Mouse (Mus musculus) midbrain, embryonic 12.5 days (tissue): ENCODE measurements around the gene Colec11. TPM values are rescaled to one million over a fixed set of nuclear protein-coding genes. Genes with fewer than 3 reads are reported as not detected.

Experiments
- ATAC-seq: fragments of 200-750 bp; cut with Nextera tagmentation; 2 replicates; pipeline ENCODE4 v1.8.0; 2017; ENCODE audit warnings: low read depth, moderate TSS enrichment, moderate library complexity; ENCODE audit not compliant: low FRiP score
- H3K27ac ChIP-seq: fragments of 300-500 bp; sonication (generic); replicated peaks from 2 replicates; pipeline ENCODE4 v1.5.1; 2016; ENCODE audit warnings: mild to moderate bottlenecking
- H3K27me3 ChIP-seq: fragments of 300-500 bp; sonication (generic); 2 replicates; pipeline ENCODE4 v1.6.1; 2016; ENCODE audit warnings: mild to moderate bottlenecking
- H3K36me3 ChIP-seq: fragments of 300-500 bp; sonication (generic); 2 replicates; pipeline ENCODE4 v1.6.1; 2016
- H3K4me1 ChIP-seq: fragments of 300-500 bp; sonication (generic); 2 replicates; pipeline ENCODE4 v1.6.1; 2016
- H3K4me2 ChIP-seq: fragments of 300-500 bp; sonication (generic); replicated peaks from 2 replicates; pipeline ENCODE4 v1.6.1; 2016; ENCODE audit warnings: mild to moderate bottlenecking, moderate library complexity
- H3K4me3 ChIP-seq: fragments of 300-500 bp; sonication (generic); 2 replicates; pipeline ENCODE4 v1.5.1; 2016; ENCODE audit warnings: mild to moderate bottlenecking
- H3K9ac ChIP-seq: fragments of 300-500 bp; sonication (generic); replicated peaks from 2 replicates; pipeline ENCODE4 v1.6.1; 2016; ENCODE audit warnings: mild to moderate bottlenecking, moderate library complexity
- H3K9me3 ChIP-seq: fragments of 300-500 bp; sonication (generic); 2 replicates; pipeline ENCODE4 v1.6.1; 2016; ENCODE audit warnings: mild to moderate bottlenecking
- WGBS: fragments of 180-500 bp; shearing (Covaris S2); methylation state at CpG from one replicate; pipeline ENCODE4 v1.1.7; 2016; 5-methylcytosine and 5-hydroxymethylcytosine counted together
- polyA plus RNA-seq: library from polyadenylated mRNA; unstranded; fragments of >200 nt; fragmentation: Nextera tagmentation; extraction: Ambion mirVana; gene quantifications from 2 replicates; pipeline ENCODE4 v1.2.1, GENCODE M21; 2016

The Colec11 gene
- polyA plus RNA-seq, 1 experiment from 2014 or later: 0.17 TPM

DNA sequence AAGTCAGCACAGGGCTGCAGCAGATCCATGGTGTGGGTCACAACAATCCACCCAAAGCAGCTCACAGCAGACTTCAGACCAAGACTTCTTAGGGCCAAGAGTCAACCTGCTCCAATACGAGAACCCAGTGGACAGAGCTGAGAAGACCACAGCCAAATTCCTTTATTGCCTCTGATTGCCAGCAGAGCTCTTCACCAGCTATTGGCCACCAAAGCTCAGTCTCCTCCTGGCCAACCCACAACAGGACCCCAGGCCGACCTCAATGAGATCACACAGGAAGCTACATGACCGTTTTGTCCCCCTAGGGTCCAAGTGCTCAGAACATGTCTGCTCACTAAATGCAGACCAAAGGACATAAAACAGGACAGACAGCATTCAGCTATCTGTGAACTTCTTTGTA lies 25.1 kb downstream of the Colec11 start:
- 69% methylated on average over 3 of the region's 3 CpGs for WGBS
- Histone ChIP-seq H3K27ac (no peak overlapping the region), H3K36me3 (no peaks in the 10 kb centered on the region), H3K9me3 (no peaks in the 10 kb centered on the region), H3K4me3 (no peak overlapping the region), H3K9ac (no peak overlapping the region), H3K4me2 (no peak overlapping the region), H3K4me1 (peaks cover 6% of the 10 kb centered on the region; the same call in 1 of the 2 replicates), H3K27me3 (no peaks in the 10 kb centered on the region)
- no peak for ATAC-seq

- Histone ChIP-seq H3K36me3 (no peaks in the 10 kb centered on the region), H3K4me1 (peaks cover 6% of the 10 kb centered on the region; the same call in 1 of the 2 replicates), H3K9ac (no peak overlapping the region), H3K27ac (no peak overlapping the region), H3K4me2 (no peak overlapping the region), H3K27me3 (no peaks in the 10 kb centered on the region), H3K4me3 (no peak overlapping the region), H3K9me3 (no peaks in the 10 kb centered on the region)
- no peak for ATAC-seq
- 90% methylated on average over 9 of the region's 9 CpGs for WGBS
These were observed 25.5 kb downstream of the Colec11 start for GRCm38 (mm10) chr12:28597699-28598098.

DNA sequence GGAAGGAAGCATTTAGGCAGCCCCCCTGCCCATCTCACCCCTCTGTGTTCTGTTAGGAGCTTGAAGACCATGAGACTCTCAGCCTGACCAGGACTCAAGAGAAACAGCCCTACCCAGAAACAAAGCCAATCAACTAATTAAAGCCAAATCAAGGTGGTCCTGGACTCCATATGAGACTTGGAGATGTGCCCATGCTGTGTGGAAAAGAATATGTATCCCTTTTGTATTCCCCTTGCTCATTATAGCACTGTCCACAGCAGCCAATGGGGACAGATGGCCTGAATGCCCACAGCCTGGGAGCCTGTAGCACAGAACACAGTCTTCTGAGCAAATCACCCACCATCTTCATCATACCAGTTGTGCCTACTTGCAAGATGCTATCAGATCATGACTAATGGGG lies 26.3 kb downstream of the Colec11 start:
- H3K27ac ChIP-seq: no peak overlapping the region
- no peak overlapping the region for H3K9ac ChIP-seq
- no peak for ATAC-seq
- H3K4me2 ChIP-seq: no peak overlapping the region
- H3K36me3 ChIP-seq: no peaks in the 10 kb centered on the region
- no peaks in the 10 kb centered on the region for H3K9me3 ChIP-seq
- no peaks in the 10 kb centered on the region for H3K4me1 ChIP-seq
- no peak overlapping the region for H3K4me3 ChIP-seq
- H3K27me3 ChIP-seq: no peaks in the 10 kb centered on the region

- no peak overlapping the region for H3K27ac ChIP-seq
- ATAC-seq: no peak
- WGBS: 54% methylated on average over 13 of the region's 13 CpGs
These were observed 32.7 kb downstream of the Colec11 start for GRCm38 (mm10) chr12:28590428-28590827.

GRCm38 (mm10) chr12:28589090-28589868 lies 33.9 kb downstream of the Colec11 start:
- Histone ChIP-seq H3K4me1 (peaks cover 9% of the 10 kb centered on the region; the same call in 1 of the 2 replicates), H3K27ac (peak overlapping the region; percentile 30; the same call in 1 of the 2 replicates), H3K36me3 (no peaks in the 10 kb centered on the region), H3K9me3 (no peaks in the 10 kb centered on the region), H3K27me3 (peaks cover 18% of the 10 kb centered on the region), H3K4me2 (peak overlapping the region; percentile 67), H3K9ac (peak overlapping the region; percentile 54), H3K4me3 (peak overlapping the region; percentile 41)
- 10% methylated on average over 23 of the region's 24 CpGs for WGBS
- peak; percentile 90 for ATAC-seq

More at GRCm38 (mm10) chr12:28590428-28590827, 32.7 kb downstream of the Colec11 start:
- Histone ChIP-seq H3K4me1 (peaks cover 9% of the 10 kb centered on the region; the same call in 1 of the 2 replicates), H3K9me3 (no peaks in the 10 kb centered on the region), H3K4me3 (no peak overlapping the region), H3K4me2 (no peak overlapping the region), H3K9ac (no peak overlapping the region), H3K27me3 (peaks cover 18% of the 10 kb centered on the region), H3K36me3 (no peaks in the 10 kb centered on the region)

- Histone ChIP-seq H3K36me3 (no peaks in the 10 kb centered on the region), H3K9me3 (no peaks in the 10 kb centered on the region), H3K9ac (no peak overlapping the region), H3K27ac (no peak overlapping the region; the same call in 1 of the 2 replicates), H3K4me1 (peaks cover 9% of the 10 kb centered on the region; the same call in 1 of the 2 replicates), H3K4me2 (no peak overlapping the region), H3K27me3 (peaks cover 18% of the 10 kb centered on the region), H3K4me3 (no peak overlapping the region)
- ATAC-seq: no peak
- 62% methylated on average over 6 of the region's 6 CpGs for WGBS
These were observed 35.2 kb downstream of the Colec11 start for GRCm38 (mm10) chr12:28587949-28588348.

GRCm38 (mm10) chr12:28584036-28584435 lies 39.1 kb downstream of the Colec11 start:
- Histone ChIP-seq H3K9me3 (no peaks in the 10 kb centered on the region), H3K4me1 (no peaks in the 10 kb centered on the region), H3K36me3 (no peaks in the 10 kb centered on the region), H3K4me2 (no peak overlapping the region), H3K4me3 (no peak overlapping the region), H3K27me3 (peaks cover 11% of the 10 kb centered on the region), H3K27ac (no peak overlapping the region), H3K9ac (no peak overlapping the region)
- WGBS: 68% methylated on average over 3 of the region's 3 CpGs
- ATAC-seq: no peak

- H3K9me3 ChIP-seq: no peaks in the 10 kb centered on the region
- H3K4me3 ChIP-seq: no peak within 1 kb of the TSS
- H3K27me3 ChIP-seq: no peaks in the 10 kb centered on the region
- H3K36me3 ChIP-seq: no peaks in the 10 kb centered on the region
- H3K4me1 ChIP-seq: no peaks in the 10 kb centered on the region
- H3K27ac ChIP-seq: no peak within 1 kb of the TSS
- H3K4me2 ChIP-seq: no peak within 1 kb of the TSS
- ATAC-seq: no peak
- H3K9ac ChIP-seq: no peak within 1 kb of the TSS
- WGBS: 91% methylated on average over 8 of the region's 8 CpGs
These were observed 40.8 kb downstream of the Colec11 start, which contains the start of gene Allc for GRCm38 (mm10) chr12:28582423-28582822. Gene Allc (minus strand): TSS chr12:28582523.

- no peaks in the 10 kb centered on the region for H3K9me3 ChIP-seq
- H3K36me3 ChIP-seq: no peaks in the 10 kb centered on the region
- no peaks in the 10 kb centered on the region for H3K27me3 ChIP-seq
- no peaks in the 10 kb centered on the region for H3K4me1 ChIP-seq
- no peak overlapping the region for H3K4me3 ChIP-seq
- WGBS: 30% methylated on average over 4 of the region's 4 CpGs
- H3K27ac ChIP-seq: no peak overlapping the region
- H3K9ac ChIP-seq: no peak overlapping the region
- ATAC-seq: no peak
- no peak overlapping the region for H3K4me2 ChIP-seq
These were observed 44.0 kb downstream of the Colec11 start for GRCm38 (mm10) chr12:28579132-28579531.

GRCm38 (mm10) chr12:28578147-28578546 lies 45.0 kb downstream of the Colec11 start:
- Histone ChIP-seq H3K4me1 (no peaks in the 10 kb centered on the region), H3K9me3 (no peaks in the 10 kb centered on the region), H3K9ac (no peak overlapping the region), H3K4me2 (no peak overlapping the region), H3K36me3 (no peaks in the 10 kb centered on the region), H3K27me3 (no peaks in the 10 kb centered on the region), H3K27ac (no peak overlapping the region), H3K4me3 (no peak overlapping the region)
- 97% methylated on average over 3 of the region's 3 CpGs for WGBS
- no peak for ATAC-seq

GRCm38 (mm10) chr12:28575366-28576070 lies 47.7 kb downstream of the Colec11 start:
- Histone ChIP-seq H3K27ac (no peak overlapping the region), H3K4me1 (no peaks in the 10 kb centered on the region), H3K36me3 (no peaks in the 10 kb centered on the region), H3K27me3 (no peaks in the 10 kb centered on the region), H3K9me3 (no peaks in the 10 kb centered on the region), H3K4me2 (no peak overlapping the region), H3K4me3 (no peak overlapping the region), H3K9ac (no peak overlapping the region)
- ATAC-seq: no peak
- WGBS: 81% methylated on average over 6 of the region's 6 CpGs

DNA sequence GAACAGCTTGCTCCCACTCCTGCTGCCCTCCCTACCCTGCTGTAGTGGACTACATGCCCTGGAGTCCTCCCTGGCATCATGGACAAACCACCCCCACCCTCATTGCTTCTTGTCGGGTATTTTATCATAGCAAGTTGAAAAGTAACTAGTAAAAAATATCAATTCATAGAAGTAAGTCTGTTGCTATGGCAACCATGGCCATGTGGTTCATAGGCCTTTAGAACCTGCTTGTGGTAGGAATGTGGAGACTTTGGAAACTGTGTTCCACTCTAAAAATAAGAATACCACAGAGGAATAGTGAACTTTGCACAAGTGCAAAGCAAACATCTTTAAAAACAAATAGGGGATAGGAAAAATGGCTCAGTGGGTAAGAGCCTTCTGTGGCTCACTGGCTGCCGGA lies 50.9 kb downstream of the Colec11 start:
- Histone ChIP-seq H3K9ac (no peak overlapping the region), H3K27me3 (no peaks in the 10 kb centered on the region), H3K27ac (no peak overlapping the region), H3K4me3 (no peak overlapping the region), H3K9me3 (no peaks in the 10 kb centered on the region), H3K36me3 (no peaks in the 10 kb centered on the region), H3K4me1 (no peaks in the 10 kb centered on the region), H3K4me2 (no peak overlapping the region)
- WGBS: 92% methylated on average over 2 of the region's 2 CpGs
- no peak for ATAC-seq
